ENCODE assay signal across 8 mouse cellular contexts in genomic region chr14:40949047-40949446, GRCm38 (mm10). TPM values are rescaled to one million over a fixed set of nuclear protein-coding genes. Genes with fewer than 3 reads are reported as not detected.
A peak's percentile ranks its signal among the peaks of the same experiment; 100 is the strongest.
DNase-seq lines count a peak whose midpoint lies in the region; ATAC-seq and TF ChIP-seq lines count a peak whose summit lies in the region.
"Had no signal": no experiment of that assay in that cellular context is flagged by ENCODE, and none has a peak within 500 bp of the region (broad histone marks: within the 10 kb centered on the region; RNA-seq: fewer than 3 reads in every experiment).

No protein-coding gene starts in this region.

- H3K9ac ChIP-seq in embryonic facial prominence, embryonic 14.5 days (ENCODE audit: low read depth, low read length): no peak overlapping the region
- H3K9ac ChIP-seq in liver, embryonic 13.5 days: 0 out of 2 replicates have a peak overlapping the region, but pooled peaks have one; percentile 71

- peaks cover 5% of the 10 kb centered on the region; the same call in 1 of the 2 replicates for H3K36me3 ChIP-seq in embryonic facial prominence, embryonic 14.5 days (ENCODE audit: control insufficient read depth, insufficient read depth, low read length)
- H3K36me3 ChIP-seq in liver, embryonic 13.5 days: peaks cover 17% of the 10 kb centered on the region

- no peak for TF ChIP-seq POLR2A in bone marrow macrophage, adult 2 months (IDR thresholded peaks at IDR 0.05; ENCODE audit: borderline replicate concordance, low read depth, low read length)

- no peaks in the 10 kb centered on the region for H3K27me3 ChIP-seq in embryonic facial prominence, embryonic 14.5 days (replicated peaks; ENCODE audit: control insufficient read depth, insufficient read depth, low read length)
- H3K27me3 ChIP-seq in liver, embryonic 13.5 days: no peaks in the 10 kb centered on the region

- no peak overlapping the region for H3K4me3 ChIP-seq in layer of hippocampus, adult 2 months
- H3K4me3 ChIP-seq in bone marrow macrophage, adult 2 months (ENCODE audit: insufficient read depth, low read length): no peak overlapping the region
- no peak overlapping the region for H3K4me3 ChIP-seq in embryonic facial prominence, embryonic 14.5 days (ENCODE audit: low read depth, low read length)
- no peak overlapping the region for H3K4me3 ChIP-seq in liver, embryonic 13.5 days (replicated peaks)

- no peak for DNase-seq in layer of hippocampus, adult 2 months (ENCODE audit: low spot score in 2 of 2)
- DNase-seq in layer of hippocampus, postnatal 25 days (ENCODE audit: extremely low spot score in 1 of 2, low spot score in 1 of 2): no peak
- no peak for DNase-seq in embryonic facial prominence, embryonic 14.5 days (ENCODE audit: low spot score)
- no peak for DNase-seq in liver, embryonic 13.5 days
- DNase-seq in spleen, postnatal 4 days (ENCODE audit: low spot score in 2 of 2): no peak
- DNase-seq: right cerebral cortex, postnatal 14 days had no signal

- WGBS in embryonic facial prominence, embryonic 14.5 days: 53% methylated on average over 3 of the region's 3 CpGs
- 71% methylated on average over 3 of the region's 3 CpGs for WGBS in liver, embryonic 13.5 days (ENCODE audit: insufficient replicate concordance)

- H3K4me2 ChIP-seq in embryonic facial prominence, embryonic 14.5 days (ENCODE audit: low read depth, low read length): no peak overlapping the region
- H3K4me2 ChIP-seq in liver, embryonic 13.5 days: no peak overlapping the region

- H3K27ac ChIP-seq in layer of hippocampus, adult 2 months: peak overlapping the region; percentile 93
- H3K27ac ChIP-seq in bone marrow macrophage, adult 2 months (ENCODE audit: insufficient read depth, low read depth, low read length): peak overlapping the region; percentile 65
- H3K27ac ChIP-seq in embryonic facial prominence, embryonic 14.5 days (replicated peaks; ENCODE audit: low read depth, low read length): peak overlapping the region; percentile 74
- peak overlapping the region; percentile 96 for H3K27ac ChIP-seq in liver, embryonic 13.5 days

- no peak for TF ChIP-seq CTCF in layer of hippocampus, adult 2 months (conservative IDR thresholded peaks at IDR 0.05)
- no peak for TF ChIP-seq CTCF in bone marrow macrophage, adult 2 months (IDR thresholded peaks at IDR 0.05; ENCODE audit: low read depth, low read length)

- no peaks in the 10 kb centered on the region for H3K9me3 ChIP-seq in embryonic facial prominence, embryonic 14.5 days (ENCODE audit: control insufficient read depth, low read length)
- H3K9me3 ChIP-seq in liver, embryonic 13.5 days (replicated peaks): no peaks in the 10 kb centered on the region

- no peak for ATAC-seq in embryonic facial prominence, embryonic 14.5 days (ENCODE audit: low read depth)
- ATAC-seq in liver, embryonic 13.5 days (ENCODE audit: low read depth): no peak
- no peak for ATAC-seq in erythroid progenitor cell, adult 5-6 weeks (replicated peaks; ENCODE audit: low FRiP score, poor library complexity, severe bottlenecking)

- peaks cover 56% of the 10 kb centered on the region for H3K4me1 ChIP-seq in bone marrow macrophage, adult 2 months (ENCODE audit: control insufficient read depth, insufficient read depth, low read length)
- H3K4me1 ChIP-seq in embryonic facial prominence, embryonic 14.5 days (ENCODE audit: control insufficient read depth, insufficient read depth, low read length): peaks cover 44% of the 10 kb centered on the region
- peaks cover 97% of the 10 kb centered on the region for H3K4me1 ChIP-seq in liver, embryonic 13.5 days (replicated peaks)

RNA-seq across cellular contexts. Expression of gene Tspan14, which starts 17.6 kb away (rescaled TPM):
- 10 to 100 TPM; 27.0 to 30.0 TPM for total RNA-seq in layer of hippocampus, adult 2 months (2021)
- 10 to 100 TPM; 40.9 to 41.0 TPM for total RNA-seq in layer of hippocampus, postnatal 25 days (2021)
- polyA plus RNA-seq in bone marrow macrophage, adult 2 months (2012; ENCODE audit: insufficient read depth, insufficient read length, missing spikeins): 71.8 and 88.3 TPM in 2 replicates
- 72.7 and 76.2 TPM in 2 replicates for polyA plus RNA-seq in embryonic facial prominence, embryonic 14.5 days (2014; fragmentation: Nextera tagmentation; extraction: Ambion mirVana)
- 32.9 and 37.5 TPM in 2 replicates for polyA plus RNA-seq in liver, embryonic 13.5 days (2015; fragmentation: Nextera tagmentation; extraction: Ambion mirVana)
- 8.8 and 13.3 TPM in 2 replicates for total RNA-seq in erythroid progenitor cell, adult 5-6 weeks (2015; ENCODE audit: low replicate concordance)
- 4.4 and 7.9 TPM in 2 replicates for total RNA-seq in erythroid progenitor cell, adult 5-6 weeks (2017; ENCODE audit: low replicate concordance)

RNA-seq across cellular contexts. Expression of gene Sh2d4b, which starts 56.0 kb away (rescaled TPM):
- 1 to 10 TPM; 2.0 to 2.1 TPM for total RNA-seq in layer of hippocampus, adult 2 months (2021)
- 1 to 10 TPM; 1.7 to 1.8 TPM for total RNA-seq in layer of hippocampus, postnatal 25 days (2021)
- polyA plus RNA-seq in bone marrow macrophage, adult 2 months (2012; ENCODE audit: insufficient read depth, insufficient read length, missing spikeins): 0.40 TPM in 1 of 2 replicates, not detected in the other
- polyA plus RNA-seq in embryonic facial prominence, embryonic 14.5 days (2014; fragmentation: Nextera tagmentation; extraction: Ambion mirVana): 1.8 and 1.9 TPM in 2 replicates
- 0.15 and 0.20 TPM in 2 replicates for polyA plus RNA-seq in liver, embryonic 13.5 days (2015; fragmentation: Nextera tagmentation; extraction: Ambion mirVana)
- not detected in 2 replicates for total RNA-seq in erythroid progenitor cell, adult 5-6 weeks (2015; ENCODE audit: low replicate concordance)
- 0.39 TPM in 1 of 2 replicates, not detected in the other for total RNA-seq in erythroid progenitor cell, adult 5-6 weeks (2017; ENCODE audit: low replicate concordance)
